Mouse (Mus musculus): ENCODE measurements around the gene L1td1.
"Not testable (repeated sequence)": the region's sequence is repeated elsewhere in the genome, so short reads cannot be mapped to it uniquely, and the experiment has no call there.

L1td1 gene

GRCm38 (mm10) chr4:98726590-98727237 is at the start of gene L1td1:
L1td1 (plus strand) TSS chr4:98726734.
- DNase-seq (ENCODE audit: low spot score in 2 of 2): no peak

- no peak for DNase-seq (ENCODE audit: low spot score in 2 of 2)
Measured at GRCm38 (mm10) chr4:98677506-98677905, 49.0 kb upstream of the L1td1 start.

GRCm38 (mm10) chr4:98686678-98687267 is 39.8 kb upstream of the L1td1 start:
- DNase-seq (ENCODE audit: low spot score in 2 of 2): no peak

GRCm38 (mm10) chr4:98688116-98688515 is 38.4 kb upstream of the L1td1 start:
- no peak for DNase-seq (ENCODE audit: low spot score in 2 of 2)

- no peak for DNase-seq (ENCODE audit: low spot score in 2 of 2)
Measured at GRCm38 (mm10) chr4:98688520-98688919, 38.0 kb upstream of the L1td1 start.

GRCm38 (mm10) chr4:98689988-98690387 is 36.5 kb upstream of the L1td1 start:
- no peak for DNase-seq (ENCODE audit: low spot score in 2 of 2)

- no peak for DNase-seq (ENCODE audit: low spot score in 2 of 2)
Measured at GRCm38 (mm10) chr4:98693465-98694185, 32.9 kb upstream of the L1td1 start.

- DNase-seq (ENCODE audit: low spot score in 2 of 2): no peak
Measured at GRCm38 (mm10) chr4:98697932-98698331, 28.6 kb upstream of the L1td1 start.

- DNase-seq (ENCODE audit: low spot score in 2 of 2): no peak
Measured at GRCm38 (mm10) chr4:98698921-98699320, 27.6 kb upstream of the L1td1 start.

- DNase-seq (ENCODE audit: low spot score in 2 of 2): no peak
Measured at GRCm38 (mm10) chr4:98700156-98700555, 26.4 kb upstream of the L1td1 start.

GRCm38 (mm10) chr4:98702201-98702894 is 24.2 kb upstream of the L1td1 start:
- peak; percentile 38 to 58 for DNase-seq (ENCODE audit: low spot score in 2 of 2)

GRCm38 (mm10) chr4:98710891-98711290 is 15.6 kb upstream of the L1td1 start:
- no peak for DNase-seq (ENCODE audit: low spot score in 2 of 2)

GRCm38 (mm10) chr4:98717735-98718546 is 8.6 kb upstream of the L1td1 start:
- no peak for DNase-seq (ENCODE audit: low spot score in 2 of 2)

GRCm38 (mm10) chr4:98718547-98718917 is 8.0 kb upstream of the L1td1 start:
- DNase-seq (ENCODE audit: low spot score in 2 of 2): no peak

GRCm38 (mm10) chr4:98722454-98722853 is 4.1 kb upstream of the L1td1 start:
- peak in 1 of 2 experiments; percentile 44 for DNase-seq (ENCODE audit: low spot score in 2 of 2)

- DNase-seq (ENCODE audit: low spot score in 2 of 2): not testable (repeated sequence)
Measured at GRCm38 (mm10) chr4:98724682-98725081, 1.9 kb upstream of the L1td1 start.

GRCm38 (mm10) chr4:98725439-98725838 is 1.1 kb upstream of the L1td1 start:
- no peak for DNase-seq (ENCODE audit: low spot score in 2 of 2)

GRCm38 (mm10) chr4:98727295-98727958 is 893 bp downstream of the L1td1 start:
- DNase-seq (ENCODE audit: low spot score in 2 of 2): no peak

- no peak for DNase-seq (ENCODE audit: low spot score in 2 of 2)
Measured at GRCm38 (mm10) chr4:98727959-98728347, 1.4 kb downstream of the L1td1 start.

- DNase-seq (ENCODE audit: low spot score in 2 of 2): no peak
Measured at GRCm38 (mm10) chr4:98728716-98729115, 2.2 kb downstream of the L1td1 start.

- no peak for DNase-seq (ENCODE audit: low spot score in 2 of 2)
Measured at GRCm38 (mm10) chr4:98733660-98734059, 7.1 kb downstream of the L1td1 start.
